ENCODE assay signal across 8 mouse cellular contexts in genomic region chr11:121228129-121229017, GRCm38 (mm10). TPM values are rescaled to one million over a fixed set of nuclear protein-coding genes. Genes with fewer than 3 reads are reported as not detected.
DNase-seq lines count a peak whose midpoint lies in the region; ATAC-seq and TF ChIP-seq lines count a peak whose summit lies in the region.

No protein-coding gene starts in this region.

- H3K4me3 ChIP-seq in heart, embryonic 14.5 days (ENCODE audit: control insufficient read depth in 1 of 2, insufficient read depth in 1 of 2, low read depth in 1 of 2, low read length in 2 of 2) = peak overlapping the region; percentile 69 to 93
- H3K4me3 ChIP-seq in bone marrow macrophage, adult 2 months (ENCODE audit: insufficient read depth, low read length) = peak overlapping the region; percentile 78
- peak overlapping the region; percentile 56 for H3K4me3 ChIP-seq in hindbrain, embryonic 14.5 days (replicated peaks; ENCODE audit: low read length)

- 0 out of 2 replicates have a peak, but pooled peaks have one; percentile 33 for TF ChIP-seq POLR2A in bone marrow macrophage, adult 2 months (IDR thresholded peaks at IDR 0.05; ENCODE audit: borderline replicate concordance, low read depth, low read length)

- H3K9me3 ChIP-seq in heart, embryonic 14.5 days (ENCODE audit: control insufficient read depth, low read length) = no peaks in the 10 kb centered on the region
- H3K9me3 ChIP-seq in hindbrain, embryonic 14.5 days (ENCODE audit: control insufficient read depth, low read length) = no peaks in the 10 kb centered on the region

- WGBS in heart, embryonic 14.5 days = 19% methylated on average over 21 of the region's 21 CpGs
- 28% methylated on average over 21 of the region's 21 CpGs for WGBS in hindbrain, embryonic 14.5 days

- peak overlapping the region; percentile 81 for H3K9ac ChIP-seq in heart, embryonic 14.5 days (ENCODE audit: low read length)
- H3K9ac ChIP-seq in hindbrain, embryonic 14.5 days = peak overlapping the region; percentile 70

- H3K4me2 ChIP-seq in heart, embryonic 14.5 days (ENCODE audit: low read length) = peak overlapping the region; percentile 77
- peak overlapping the region; percentile 78 for H3K4me2 ChIP-seq in hindbrain, embryonic 14.5 days (replicated peaks)

- intact Hi-C loops in heart, postnatal 25 days (cut with DNase I) = loop anchor here (2.0 kb wide), 1 partner anchor 24 kb away; the partner anchor contains the start of genes Hexdc and Ogfod3

- peaks cover 17 to 36% of the 10 kb centered on the region in 2 experiments for H3K4me1 ChIP-seq in heart, embryonic 14.5 days (ENCODE audit: control insufficient read depth in 2 of 2, insufficient read depth in 2 of 2, low read length in 2 of 2)
- H3K4me1 ChIP-seq in bone marrow macrophage, adult 2 months (ENCODE audit: control insufficient read depth, insufficient read depth, low read length) = peaks cover 17% of the 10 kb centered on the region
- H3K4me1 ChIP-seq in hindbrain, embryonic 14.5 days (replicated peaks; ENCODE audit: control insufficient read depth, insufficient read depth, low read length) = peaks cover 18% of the 10 kb centered on the region

- no peak for ATAC-seq in heart, embryonic 14.5 days (ENCODE audit: insufficient number of reproducible peaks, insufficient read depth, low FRiP score, low read depth)
- no peak; the same call in 1 of the 2 replicates for ATAC-seq in hindbrain, embryonic 14.5 days (ENCODE audit: low FRiP score)

- DNase-seq in heart, postnatal 25 days (ENCODE audit: low spot score) = no peak
- no peak for DNase-seq in hindbrain, embryonic 14.5 days (ENCODE audit: low spot score)
- DNase-seq in lung, postnatal 36 days = peak; percentile 57
- DNase-seq in thymus, postnatal 0 days (ENCODE audit: low spot score) = peak; percentile 21
- no peak for DNase-seq in layer of hippocampus, adult 18-20 months (ENCODE audit: low spot score in 2 of 2)
- no peak for DNase-seq in frontal cortex, adult 2 months (ENCODE audit: extremely low spot score in 1 of 2, low spot score in 1 of 2)

- peak overlapping the region; percentile 79 to 88 for H3K27ac ChIP-seq in heart, embryonic 14.5 days (replicated peaks in 1 of 2; ENCODE audit: control insufficient read depth in 1 of 2, insufficient read depth in 1 of 2, low read depth in 2 of 2, low read length in 2 of 2)
- peak overlapping the region; percentile 97 for H3K27ac ChIP-seq in bone marrow macrophage, adult 2 months (ENCODE audit: insufficient read depth, low read depth, low read length)
- peak overlapping the region; percentile 47; the same call in 1 of the 2 replicates for H3K27ac ChIP-seq in hindbrain, embryonic 14.5 days

- TF ChIP-seq CTCF in bone marrow macrophage, adult 2 months (IDR thresholded peaks at IDR 0.05; ENCODE audit: low read depth, low read length) = no peak; the same call in 1 of the 2 replicates

- H3K27me3 ChIP-seq in heart, embryonic 14.5 days (ENCODE audit: control insufficient read depth, insufficient read depth, low read length) = no peaks in the 10 kb centered on the region
- H3K27me3 ChIP-seq in hindbrain, embryonic 14.5 days (ENCODE audit: control insufficient read depth, insufficient read depth, low read length) = no peaks in the 10 kb centered on the region

- peaks cover 41% of the 10 kb centered on the region for H3K36me3 ChIP-seq in heart, embryonic 14.5 days (ENCODE audit: control insufficient read depth, insufficient read depth, low read length)
- peaks cover 28% of the 10 kb centered on the region for H3K36me3 ChIP-seq in hindbrain, embryonic 14.5 days (replicated peaks; ENCODE audit: control insufficient read depth, insufficient read depth)

RNA-seq across cellular contexts. Expression of gene Cybc1, which starts 0.7 kb away (rescaled TPM):
- polyA plus RNA-seq in heart, embryonic 14.5 days (2014; fragmentation: Nextera tagmentation; extraction: Ambion mirVana) = 22.7 and 23.1 TPM in 2 replicates
- 1 to 10 TPM; 7.8 to 9.5 TPM for total RNA-seq in heart, postnatal 25 days (2021)
- polyA plus RNA-seq in bone marrow macrophage, adult 2 months (2012; ENCODE audit: insufficient read depth, insufficient read length, missing spikeins) = 67.2 and 67.9 TPM in 2 replicates
- 36.3 and 37.5 TPM in 2 replicates for polyA plus RNA-seq in hindbrain, embryonic 14.5 days (2014; fragmentation: Nextera tagmentation; extraction: Ambion mirVana)
- 66.9 and 68.0 TPM in 2 replicates for polyA plus RNA-seq in thymus, postnatal 0 days (2015; fragmentation: Nextera tagmentation; extraction: Ambion mirVana)
- 10 to 100 TPM; 25.3 to 27.2 TPM for total RNA-seq in layer of hippocampus, adult 18-20 months (2021)
- polyA plus RNA-seq in frontal cortex, adult 2 months (2012; rRNA removed) = 23.8 and 26.3 TPM in 2 replicates

RNA-seq across cellular contexts. Expression of gene Narf, which starts 8.7 kb away (rescaled TPM):
- polyA plus RNA-seq in heart, embryonic 14.5 days (2014; fragmentation: Nextera tagmentation; extraction: Ambion mirVana) = 57.8 and 58.0 TPM in 2 replicates
- total RNA-seq in heart, postnatal 25 days (2021) = 100 to 1,000 TPM in 1 of 2 experiments, 10 to 100 TPM in 1; 97.7 to 123 TPM
- polyA plus RNA-seq in bone marrow macrophage, adult 2 months (2012; ENCODE audit: insufficient read depth, insufficient read length, missing spikeins) = 19.4 and 20.8 TPM in 2 replicates
- polyA plus RNA-seq in hindbrain, embryonic 14.5 days (2014; fragmentation: Nextera tagmentation; extraction: Ambion mirVana) = 79.6 and 86.0 TPM in 2 replicates
- polyA plus RNA-seq in thymus, postnatal 0 days (2015; fragmentation: Nextera tagmentation; extraction: Ambion mirVana) = 28.5 and 41.6 TPM in 2 replicates
- total RNA-seq in layer of hippocampus, adult 18-20 months (2021) = 10 to 100 TPM; 43.6 to 44.6 TPM
- polyA plus RNA-seq in frontal cortex, adult 2 months (2012; rRNA removed) = 39.7 and 40.6 TPM in 2 replicates

RNA-seq across cellular contexts. Expression of gene Ogfod3, which starts 23.9 kb away (rescaled TPM):
- polyA plus RNA-seq in heart, embryonic 14.5 days (2014; fragmentation: Nextera tagmentation; extraction: Ambion mirVana) = 33.3 and 34.1 TPM in 2 replicates
- total RNA-seq in heart, postnatal 25 days (2021) = 10 to 100 TPM; 14.5 to 14.6 TPM
- 12.7 and 17.1 TPM in 2 replicates for polyA plus RNA-seq in bone marrow macrophage, adult 2 months (2012; ENCODE audit: insufficient read depth, insufficient read length, missing spikeins)
- polyA plus RNA-seq in hindbrain, embryonic 14.5 days (2014; fragmentation: Nextera tagmentation; extraction: Ambion mirVana) = 30.3 and 31.1 TPM in 2 replicates
- polyA plus RNA-seq in thymus, postnatal 0 days (2015; fragmentation: Nextera tagmentation; extraction: Ambion mirVana) = 15.7 TPM in 2 replicates
- total RNA-seq in layer of hippocampus, adult 18-20 months (2021) = 1 to 10 TPM; 7.4 to 7.7 TPM
- 7.6 and 8.9 TPM in 2 replicates for polyA plus RNA-seq in frontal cortex, adult 2 months (2012; rRNA removed)

RNA-seq across cellular contexts. Expression of gene Hexdc, which starts 24.1 kb away (rescaled TPM):
- polyA plus RNA-seq in heart, embryonic 14.5 days (2014; fragmentation: Nextera tagmentation; extraction: Ambion mirVana) = 6.7 and 8.8 TPM in 2 replicates
- total RNA-seq in heart, postnatal 25 days (2021) = 10 to 100 TPM; 10.2 to 11.0 TPM
- 5.0 and 9.6 TPM in 2 replicates for polyA plus RNA-seq in bone marrow macrophage, adult 2 months (2012; ENCODE audit: insufficient read depth, insufficient read length, missing spikeins)
- 23.2 and 27.5 TPM in 2 replicates for polyA plus RNA-seq in hindbrain, embryonic 14.5 days (2014; fragmentation: Nextera tagmentation; extraction: Ambion mirVana)
- polyA plus RNA-seq in thymus, postnatal 0 days (2015; fragmentation: Nextera tagmentation; extraction: Ambion mirVana) = 3.0 and 3.3 TPM in 2 replicates
- total RNA-seq in layer of hippocampus, adult 18-20 months (2021) = 10 to 100 TPM; 20.6 to 21.0 TPM
- polyA plus RNA-seq in frontal cortex, adult 2 months (2012; rRNA removed) = 67.3 and 70.2 TPM in 2 replicates

RNA-seq across cellular contexts. Expression of gene Foxk2, which starts 31.4 kb away (rescaled TPM):
- 9.2 TPM in 2 replicates for polyA plus RNA-seq in heart, embryonic 14.5 days (2014; fragmentation: Nextera tagmentation; extraction: Ambion mirVana)
- 10 to 100 TPM; 19.1 to 20.0 TPM for total RNA-seq in heart, postnatal 25 days (2021)
- 12.8 and 15.5 TPM in 2 replicates for polyA plus RNA-seq in bone marrow macrophage, adult 2 months (2012; ENCODE audit: insufficient read depth, insufficient read length, missing spikeins)
- polyA plus RNA-seq in hindbrain, embryonic 14.5 days (2014; fragmentation: Nextera tagmentation; extraction: Ambion mirVana) = 15.3 and 18.5 TPM in 2 replicates
- 5.2 and 7.0 TPM in 2 replicates for polyA plus RNA-seq in thymus, postnatal 0 days (2015; fragmentation: Nextera tagmentation; extraction: Ambion mirVana)
- 10 to 100 TPM; 76.9 to 78.0 TPM for total RNA-seq in layer of hippocampus, adult 18-20 months (2021)
- 48.3 and 51.0 TPM in 2 replicates for polyA plus RNA-seq in frontal cortex, adult 2 months (2012; rRNA removed)

Comparison
In these comparisons a context has a peak if more than half of its experiments do, and no peak if none do; other contexts are left out.
1. H3K27ac ChIP-seq: peak in every context shown above with its lines; median percentile 97 in bone marrow macrophage, adult 2 months; 84 in heart, embryonic 14.5 days; 47 in hindbrain, embryonic 14.5 days.
2. DNase-seq: peak in lung, postnatal 36 days (single experiment) and thymus, postnatal 0 days (single experiment); none in heart, postnatal 25 days (single experiment), hindbrain, embryonic 14.5 days (single experiment), layer of hippocampus, adult 18-20 months (0 of 2) and frontal cortex, adult 2 months (0 of 2).
3. Peak in every context shown above with its lines, with median percentiles within 50 percentile points of each other: H3K4me3 ChIP-seq.